Mouse (Mus musculus) lung, postnatal 36 days (tissue): ENCODE measurements around the gene Gtf2a2.

ENCODE experiments used
- DNase-seq: peaks from one replicate; pipeline ENCODE4 v3.0.0; 2022; ENCODE audit warnings: mixed read lengths

The Gtf2a2 gene

GRCm38 (mm10) chr9:70069961-70070435 is 57.6 kb downstream of the Gtf2a2 start:
- DNase-seq, result peak; percentile 19

- DNase-seq, result no peak
Measured at GRCm38 (mm10) chr9:70072387-70072786, 60.0 kb downstream of the Gtf2a2 start.
